Mouse (Mus musculus) forebrain, embryonic 11.5 days (tissue): ENCODE data around the gene Lrrc4b. TPM values are rescaled to one million over a fixed set of nuclear protein-coding genes. Genes with fewer than 3 reads are reported as not detected.

ENCODE experiments used
- ATAC-seq: fragments of 200-750 bp; cut with Nextera tagmentation; replicated peaks from 2 replicates; pipeline ENCODE4 v1.8.0; 2017; ENCODE audit warnings: moderate TSS enrichment; ENCODE audit not compliant: low FRiP score
- DNase-seq: peaks from one replicate; pipeline ENCODE4 v3.0.0-alpha.2; 2017; ENCODE audit warnings: low spot score
- H3K27ac ChIP-seq: fragments of 300-500 bp; sonication (generic); 2 replicates; pipeline ENCODE4 v1.5.1; 2014; ENCODE audit warnings: low read depth, low read length
- H3K27me3 ChIP-seq: fragments of 300-500 bp; sonication (generic); 2 replicates; pipeline ENCODE4 v1.6.1; 2014; ENCODE audit warnings: mild to moderate bottlenecking, low read length, mixed read lengths; ENCODE audit not compliant: control insufficient read depth, insufficient read depth
- H3K36me3 ChIP-seq: fragments of 300-500 bp; sonication (generic); 2 replicates; pipeline ENCODE4 v1.6.1; 2014; ENCODE audit warnings: mild to moderate bottlenecking, low read length, moderate library complexity, mixed read lengths; ENCODE audit not compliant: control insufficient read depth, insufficient read depth
- H3K4me1 ChIP-seq: fragments of 300-500 bp; sonication (generic); replicated peaks from 2 replicates; pipeline ENCODE4 v1.6.1; 2014; ENCODE audit warnings: low read length, mixed read lengths; ENCODE audit not compliant: control insufficient read depth, insufficient read depth
- H3K4me2 ChIP-seq: fragments of 300-500 bp; sonication (generic); 2 replicates; pipeline ENCODE4 v1.6.1; 2014; ENCODE audit warnings: low read depth, mild to moderate bottlenecking, low read length, moderate library complexity, mixed read lengths; ENCODE audit not compliant: severe bottlenecking
- H3K4me3 ChIP-seq: fragments of 300-500 bp; sonication (generic); 2 replicates; pipeline ENCODE4 v1.5.1; 2014; ENCODE audit warnings: low read depth, low read length
- H3K9ac ChIP-seq: fragments of 300-500 bp; sonication (generic); 2 replicates; pipeline ENCODE4 v1.6.1; 2014; ENCODE audit warnings: low read length
- H3K9me3 ChIP-seq: fragments of 300-500 bp; sonication (generic); 2 replicates; pipeline ENCODE4 v1.6.1; 2016; ENCODE audit warnings: low read length, mixed read lengths; ENCODE audit not compliant: control insufficient read depth
- WGBS: fragments of 180-500 bp; shearing (Covaris S2); extraction: QIAGEN DNeasy Blood & Tissue Kit; methylation state at CpG from one replicate; pipeline ENCODE4 v1.1.7; 2014; 5-methylcytosine and 5-hydroxymethylcytosine counted together
- microRNA-seq: library from miRNA; unstranded; fragments of <30 nt; microRNA quantifications from one replicate; pipeline ENCODE4, GENCODE M21; 2016; ENCODE audit not compliant: insufficient number of aligned reads
- polyA plus RNA-seq: library from polyadenylated mRNA; unstranded; fragments of >200 nt; fragmentation: Nextera tagmentation; extraction: Ambion mirVana; gene quantifications from 2 replicates; pipeline ENCODE4 v1.2.1, GENCODE M21; 2014

Gene Lrrc4b
- polyA plus RNA-seq, 1 experiment from 2014 or later: 8.2 TPM

GRCm38 (mm10) chr7:44500046-44500445, 71.2 kb downstream of the Lrrc4b start:
- no peak for ATAC-seq

GRCm38 (mm10) chr7:44501563-44502115, 72.8 kb downstream of the Lrrc4b start:
- H3K27me3 ChIP-seq: no peaks in the 10 kb centered on the region
- no peak overlapping the region for H3K4me2 ChIP-seq
- no peaks in the 10 kb centered on the region for H3K36me3 ChIP-seq
- no peak overlapping the region for H3K9ac ChIP-seq
- DNase-seq (peak; percentile 86), ATAC-seq (peak; percentile 55; the same call in 1 of the 2 replicates)
- peaks cover 2% of the 10 kb centered on the region for H3K4me1 ChIP-seq
- H3K4me3 ChIP-seq: no peak overlapping the region
- no peaks in the 10 kb centered on the region for H3K9me3 ChIP-seq
- no peak overlapping the region for H3K27ac ChIP-seq
- 37% methylated on average over 5 of the region's 5 CpGs for WGBS

More at GRCm38 (mm10) chr7:44500046-44500445, 71.2 kb downstream of the Lrrc4b start:
- DNase-seq: no peak
- H3K4me1 ChIP-seq: peaks cover 7% of the 10 kb centered on the region
- H3K9me3 ChIP-seq: no peaks in the 10 kb centered on the region
- no peaks in the 10 kb centered on the region for H3K36me3 ChIP-seq
- no peak overlapping the region for H3K4me2 ChIP-seq
- no peaks in the 10 kb centered on the region for H3K27me3 ChIP-seq
- WGBS: 69% methylated on average over 20 of the region's 20 CpGs
- no peak overlapping the region for H3K9ac ChIP-seq
- no peak overlapping the region for H3K4me3 ChIP-seq
- no peak overlapping the region for H3K27ac ChIP-seq

- ATAC-seq: no peak
- H3K4me1 ChIP-seq: no peaks in the 10 kb centered on the region
Measured at GRCm38 (mm10) chr7:44507491-44507890, 78.7 kb downstream of the Lrrc4b start.

More at GRCm38 (mm10) chr7:44507491-44507890, 78.7 kb downstream of the Lrrc4b start:
- Histone ChIP-seq H3K27me3 (no peaks in the 10 kb centered on the region), H3K9me3 (no peaks in the 10 kb centered on the region; the same call in 1 of the 2 replicates), H3K9ac (no peak overlapping the region), H3K4me3 (no peak overlapping the region), H3K27ac (no peak overlapping the region), H3K4me2 (no peak overlapping the region), H3K36me3 (no peaks in the 10 kb centered on the region)
- DNase-seq: no peak

Small RNA genes lying within 50 kb of the gene (microRNA-seq; reads per million reads assigned to microRNA genes)
- not detected for gene Mir7052

Other genes starting within 250 kb of the Lrrc4b start
- gene Klk1b24, start 240.8 kb upstream of the Lrrc4b start, polyA plus RNA-seq: not detected in 2 replicates
- not detected in 2 replicates for gene Klk1b3, start 230.8 kb upstream of the Lrrc4b start, polyA plus RNA-seq
- gene Klk1b4, start 221.6 kb upstream of the Lrrc4b start, polyA plus RNA-seq: not detected in 2 replicates
- gene Klk1b5, start 213.1 kb upstream of the Lrrc4b start, polyA plus RNA-seq: not detected in 2 replicates
- gene Klk1, start 203.7 kb upstream of the Lrrc4b start, polyA plus RNA-seq: not detected in 2 replicates
- not detected in 2 replicates for gene Gm36864, start 192.8 kb upstream of the Lrrc4b start, polyA plus RNA-seq
- gene 1700028J19Rik, start 182.3 kb upstream of the Lrrc4b start, polyA plus RNA-seq: 0.99 and 1.3 TPM in 2 replicates
- 167 and 178 TPM in 2 replicates for gene 2410002F23Rik, start 182.3 kb upstream of the Lrrc4b start, polyA plus RNA-seq
- gene Acp4, start 171.6 kb upstream of the Lrrc4b start, polyA plus RNA-seq: 0.17 TPM in 1 of 2 replicates, not detected in the other
- gene Gm15517, start 167.6 kb upstream of the Lrrc4b start, polyA plus RNA-seq: not detected in 2 replicates
- gene Clec11a, start 122.1 kb upstream of the Lrrc4b start, polyA plus RNA-seq: 3.2 TPM in 2 replicates
- gene Shank1, start 118.8 kb upstream of the Lrrc4b start, polyA plus RNA-seq: 3.6 and 4.2 TPM in 2 replicates
- gene Syt3, start 44.9 kb upstream of the Lrrc4b start, polyA plus RNA-seq: 3.2 and 4.0 TPM in 2 replicates
- 0.89 and 0.96 TPM in 2 replicates for gene 1700008O03Rik, start 43.2 kb upstream of the Lrrc4b start, polyA plus RNA-seq
- 2.6 and 2.9 TPM in 2 replicates for gene Aspdh, start 36.4 kb downstream of the Lrrc4b start, polyA plus RNA-seq
- gene Josd2, start 39.0 kb downstream of the Lrrc4b start, polyA plus RNA-seq: 60.9 and 68.9 TPM in 2 replicates
- gene Emc10, start 67.5 kb downstream of the Lrrc4b start, polyA plus RNA-seq: 115 and 124 TPM in 2 replicates
- gene Fam71e1, start 67.6 kb downstream of the Lrrc4b start, polyA plus RNA-seq: 22.3 and 25.3 TPM in 2 replicates
- gene Mybpc2, start 95.6 kb downstream of the Lrrc4b start, polyA plus RNA-seq: 0.23 TPM in 1 of 2 replicates, not detected in the other
- 0.13 and 0.23 TPM in 2 replicates for gene Spib, start 103.1 kb downstream of the Lrrc4b start, polyA plus RNA-seq
- gene Pold1, start 119.8 kb downstream of the Lrrc4b start, polyA plus RNA-seq: 124 and 133 TPM in 2 replicates
- gene Nr1h2, start 124.9 kb downstream of the Lrrc4b start, polyA plus RNA-seq: 72.3 and 76.4 TPM in 2 replicates
- gene Napsa, start 143.4 kb downstream of the Lrrc4b start, polyA plus RNA-seq: 0.68 and 0.92 TPM in 2 replicates
- gene Kcnc3, start 161.6 kb downstream of the Lrrc4b start, polyA plus RNA-seq: 1.8 and 2.0 TPM in 2 replicates
- 1.7 and 2.6 TPM in 2 replicates for gene Myh14, start 241.8 kb downstream of the Lrrc4b start, polyA plus RNA-seq